Mouse (Mus musculus) forebrain, embryonic 16.5 days (tissue): ENCODE measurements around the gene Lins1. TPM values are rescaled to one million over a fixed set of nuclear protein-coding genes. Genes with fewer than 3 reads are reported as not detected.

Source experiments
- ATAC-seq: fragments of 200-750 bp; cut with Nextera tagmentation; 2 replicates; pipeline ENCODE4 v1.8.0; 2017; ENCODE audit warnings: mild to moderate bottlenecking, moderate library complexity
- H3K27ac ChIP-seq: fragments of 300-500 bp; sonication (generic); 2 replicates; pipeline ENCODE4 v1.5.1; 2014; ENCODE audit warnings: low read length, control low read depth
- H3K27me3 ChIP-seq: fragments of 300-500 bp; sonication (generic); replicated peaks from 2 replicates; pipeline ENCODE4 v1.6.1; 2014; ENCODE audit warnings: low read length; ENCODE audit not compliant: control insufficient read depth, insufficient read depth
- H3K36me3 ChIP-seq: fragments of 300-500 bp; sonication (generic); 2 replicates; pipeline ENCODE4 v1.6.1; 2014; ENCODE audit not compliant: control insufficient read depth, insufficient read depth
- H3K4me1 ChIP-seq: fragments of 300-500 bp; sonication (generic); replicated peaks from 2 replicates; pipeline ENCODE4 v1.6.1; 2014; ENCODE audit warnings: low read length; ENCODE audit not compliant: control insufficient read depth, insufficient read depth
- H3K4me2 ChIP-seq: fragments of 300-500 bp; sonication (generic); 2 replicates; pipeline ENCODE4 v1.6.1; 2014; ENCODE audit warnings: mild to moderate bottlenecking, low read length, control low read depth
- H3K4me3 ChIP-seq: fragments of 300-500 bp; sonication (generic); replicated peaks from 2 replicates; pipeline ENCODE4 v1.5.1; 2014; ENCODE audit warnings: mild to moderate bottlenecking, low read length, control low read depth
- H3K9ac ChIP-seq: fragments of 300-500 bp; sonication (generic); replicated peaks from 2 replicates; pipeline ENCODE4 v1.6.1; 2014; ENCODE audit warnings: low read depth, low read length, control low read depth
- H3K9me3 ChIP-seq: fragments of 300-500 bp; sonication (generic); 2 replicates; pipeline ENCODE4 v1.6.1; 2016; ENCODE audit warnings: low read length; ENCODE audit not compliant: control insufficient read depth
- WGBS: fragments of 180-500 bp; shearing (Covaris S2); extraction: QIAGEN DNeasy Blood & Tissue Kit; methylation state at CpG from one replicate; pipeline ENCODE4 v1.1.7; 2014; 5-methylcytosine and 5-hydroxymethylcytosine counted together
- polyA plus RNA-seq: library from polyadenylated mRNA; unstranded; fragments of >200 nt; fragmentation: Nextera tagmentation; extraction: Ambion mirVana; gene quantifications from 2 replicates; pipeline ENCODE4 v1.2.1, GENCODE M21; 2015

Gene Lins1
- polyA plus RNA-seq, 1 experiment from 2014 or later, result 24.5 TPM

DNA sequence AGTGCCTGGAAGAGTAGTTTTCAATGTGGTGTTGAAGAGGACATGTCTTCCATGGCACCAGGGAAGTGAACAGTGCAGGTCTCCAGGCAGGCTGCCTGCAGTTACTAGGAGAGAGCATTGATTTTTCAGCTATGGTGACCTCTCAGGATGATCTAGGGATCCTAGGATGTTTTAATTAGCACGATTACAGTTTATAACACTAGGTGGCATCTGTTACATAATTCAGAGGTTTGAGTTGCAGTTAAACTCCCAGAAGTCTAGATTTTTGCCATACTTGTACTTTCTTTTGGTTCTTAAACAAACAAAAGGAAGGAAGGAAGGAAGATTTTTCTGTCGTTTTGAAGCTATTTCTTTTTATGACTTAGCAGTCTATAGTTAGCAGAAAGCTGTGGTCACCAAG is 21.5 kb downstream of the Lins1 start:
- no peak overlapping the region for H3K4me3 ChIP-seq
- H3K4me2 ChIP-seq, result no peak overlapping the region
- H3K27ac ChIP-seq, result no peak overlapping the region
- H3K9me3 ChIP-seq, result no peaks in the 10 kb centered on the region
- no peaks in the 10 kb centered on the region for H3K27me3 ChIP-seq
- peaks cover 9% of the 10 kb centered on the region for H3K36me3 ChIP-seq
- H3K4me1 ChIP-seq, result no peaks in the 10 kb centered on the region
- H3K9ac ChIP-seq, result no peak overlapping the region
- 64% methylated on average over 2 of the region's 2 CpGs for WGBS
- no peak for ATAC-seq

DNA sequence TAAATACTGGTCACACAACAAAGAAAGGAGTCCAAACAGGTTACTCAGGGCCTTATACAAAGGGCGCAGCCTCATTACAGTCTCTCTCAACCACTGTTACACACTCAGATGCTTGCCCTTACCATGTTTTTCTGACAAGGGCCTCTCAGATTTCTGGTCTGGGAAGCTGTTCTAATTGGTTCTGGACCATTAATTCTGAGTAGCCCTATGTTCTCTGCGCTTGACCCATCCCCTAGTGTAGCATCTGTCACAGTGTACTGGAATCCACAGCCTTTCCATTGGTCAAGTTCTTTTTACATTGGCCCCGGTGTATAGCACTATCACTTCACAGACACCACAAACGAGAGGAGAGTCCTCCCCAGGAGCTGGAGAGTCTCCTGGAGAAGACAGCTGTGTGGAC is 34.8 kb downstream of the Lins1 start:
- ATAC-seq, result no peak

DNA sequence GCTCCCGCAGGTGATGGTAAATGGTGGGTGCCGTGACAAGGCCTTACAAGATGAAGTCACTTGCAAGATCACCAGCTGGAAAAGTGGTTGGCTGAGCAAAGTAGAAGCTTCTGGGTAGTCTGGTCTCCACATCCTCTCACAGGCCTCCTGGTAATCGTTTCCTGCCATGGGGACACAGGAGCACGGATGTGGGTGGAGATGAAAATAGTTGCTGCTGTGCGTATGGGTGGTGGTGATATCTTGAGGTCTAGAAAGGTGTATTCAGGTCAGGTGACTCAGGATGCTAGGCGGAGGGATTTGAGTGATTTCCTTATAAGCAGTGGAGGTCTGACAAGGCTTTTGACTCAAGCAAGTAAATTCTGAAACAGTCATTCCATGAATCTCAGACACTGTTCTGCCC is 35.3 kb downstream of the Lins1 start:
- Histone ChIP-seq H3K4me3 (no peak overlapping the region), H3K27me3 (no peaks in the 10 kb centered on the region), H3K4me2 (no peak overlapping the region), H3K36me3 (no peaks in the 10 kb centered on the region; the same call in 1 of the 2 replicates), H3K4me1 (no peaks in the 10 kb centered on the region), H3K9me3 (no peaks in the 10 kb centered on the region), H3K27ac (no peak overlapping the region), H3K9ac (no peak overlapping the region)
- 89% methylated on average over 6 of the region's 6 CpGs for WGBS
- no peak for ATAC-seq

More for the DNA sequence above, 34.8 kb downstream of the Lins1 start:
- no peaks in the 10 kb centered on the region for H3K27me3 ChIP-seq
- no peak overlapping the region for H3K27ac ChIP-seq
- H3K4me3 ChIP-seq, result no peak overlapping the region
- no peaks in the 10 kb centered on the region for H3K4me1 ChIP-seq
- WGBS, result 81% methylated on average over 4 of the region's 4 CpGs
- H3K4me2 ChIP-seq, result no peak overlapping the region
- no peaks in the 10 kb centered on the region for H3K9me3 ChIP-seq
- H3K9ac ChIP-seq, result no peak overlapping the region
- no peaks in the 10 kb centered on the region; the same call in 1 of the 2 replicates for H3K36me3 ChIP-seq

DNA sequence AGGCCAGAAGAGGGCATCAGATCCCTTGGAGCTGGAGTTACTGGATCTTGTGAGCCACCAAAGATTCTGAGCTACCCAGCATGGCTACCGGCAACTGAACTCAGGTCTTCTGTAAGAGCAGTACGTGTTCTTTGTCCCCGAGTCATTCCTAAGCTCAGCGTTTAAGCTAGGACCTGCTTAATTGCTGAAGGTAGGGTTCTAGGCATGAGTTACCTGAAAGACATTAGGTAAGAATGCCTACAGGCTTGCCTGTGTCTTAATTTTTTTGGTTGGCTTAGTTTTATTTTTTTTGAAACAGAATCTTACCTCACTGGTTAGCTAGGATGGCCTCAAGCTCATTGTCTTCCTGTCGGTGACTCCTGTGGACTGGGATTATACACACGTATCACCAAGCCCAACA is 38.4 kb downstream of the Lins1 start:
- no peaks in the 10 kb centered on the region; the same call in 1 of the 2 replicates for H3K36me3 ChIP-seq
- H3K4me2 ChIP-seq, result no peak overlapping the region
- no peaks in the 10 kb centered on the region for H3K9me3 ChIP-seq
- H3K4me3 ChIP-seq, result no peak overlapping the region
- no peak overlapping the region for H3K9ac ChIP-seq
- no peak overlapping the region for H3K27ac ChIP-seq
- H3K4me1 ChIP-seq, result no peaks in the 10 kb centered on the region
- ATAC-seq, result no peak
- H3K27me3 ChIP-seq, result no peaks in the 10 kb centered on the region
- 97% methylated on average over 6 of the region's 6 CpGs for WGBS

DNA sequence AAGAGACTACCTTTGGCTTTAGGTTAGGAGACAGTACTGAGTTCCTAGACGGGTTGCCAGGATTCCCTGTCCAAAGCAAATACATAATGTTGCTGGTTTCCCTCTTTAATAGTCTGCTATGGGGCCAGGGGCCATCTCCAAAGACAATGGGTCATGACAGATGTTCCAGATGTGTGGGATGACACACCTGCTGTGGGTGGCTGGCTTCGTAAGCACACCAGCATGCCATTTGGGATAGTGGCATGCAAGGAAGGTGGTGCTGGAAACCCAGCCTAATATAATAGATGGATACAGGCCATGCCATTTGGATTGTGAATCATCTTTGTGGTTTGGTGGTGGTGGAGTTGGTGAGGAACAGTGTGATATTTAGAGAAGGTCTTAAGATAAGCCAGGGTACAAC is 39.5 kb downstream of the Lins1 start:
- 91% methylated on average over 2 of the region's 2 CpGs for WGBS

DNA sequence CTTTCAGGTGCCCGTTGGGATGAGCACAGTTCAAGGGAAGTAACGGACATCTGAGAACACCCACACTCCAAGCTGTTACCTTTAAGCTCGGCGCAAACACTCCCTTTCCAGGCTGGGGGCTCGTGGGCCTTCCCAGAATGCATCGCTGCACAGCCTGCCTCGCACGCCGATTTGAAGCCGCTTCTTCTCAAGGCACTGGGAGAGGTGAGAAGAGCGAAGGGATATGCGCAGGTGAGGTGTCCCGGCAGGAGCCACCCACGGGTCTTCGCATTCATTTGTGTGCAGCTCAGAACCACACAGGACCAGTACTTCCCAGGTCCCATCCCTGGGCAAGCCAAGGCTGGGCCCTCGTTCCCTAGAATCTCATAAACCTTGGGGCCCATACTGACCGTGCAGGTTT is 43.7 kb downstream of the Lins1 start:
- H3K9me3 ChIP-seq, result no peaks in the 10 kb centered on the region
- no peak overlapping the region for H3K9ac ChIP-seq
- 94% methylated on average over 17 of the region's 17 CpGs for WGBS

More for the DNA sequence above, 39.5 kb downstream of the Lins1 start:
- Histone ChIP-seq H3K4me1 (no peaks in the 10 kb centered on the region), H3K4me2 (no peak overlapping the region), H3K4me3 (no peak overlapping the region), H3K27ac (no peak overlapping the region), H3K36me3 (no peaks in the 10 kb centered on the region; the same call in 1 of the 2 replicates), H3K27me3 (no peaks in the 10 kb centered on the region), H3K9ac (no peak overlapping the region), H3K9me3 (no peaks in the 10 kb centered on the region)
- ATAC-seq, result no peak

DNA sequence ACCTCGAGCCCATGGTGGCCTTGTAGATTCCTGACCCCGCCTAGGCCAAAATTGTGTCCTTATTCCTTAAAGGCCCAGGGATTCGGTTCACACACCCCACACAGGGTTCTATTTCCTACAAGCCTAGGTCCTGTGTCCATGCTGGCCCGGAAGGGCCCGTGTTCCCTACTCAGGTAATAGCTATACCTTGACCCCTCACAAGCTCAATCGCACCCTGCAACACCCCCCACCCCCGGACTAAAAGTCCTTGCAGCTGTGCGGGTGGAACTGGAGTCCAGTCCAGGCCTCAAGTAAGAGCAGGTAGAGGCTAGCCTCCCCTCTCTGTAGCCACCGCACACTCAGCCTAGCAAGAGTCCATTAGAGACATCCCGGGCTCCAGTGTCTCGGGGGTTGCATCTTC is 44.2 kb downstream of the Lins1 start:
- Histone ChIP-seq H3K4me3 (no peak overlapping the region), H3K27ac (no peak overlapping the region), H3K36me3 (no peaks in the 10 kb centered on the region), H3K9me3 (no peaks in the 10 kb centered on the region), H3K4me1 (no peaks in the 10 kb centered on the region), H3K27me3 (no peaks in the 10 kb centered on the region), H3K9ac (no peak overlapping the region), H3K4me2 (no peak overlapping the region)
- 95% methylated on average over 11 of the region's 11 CpGs for WGBS
- no peak for ATAC-seq

More for the DNA sequence above, 43.7 kb downstream of the Lins1 start:
- Histone ChIP-seq H3K4me1 (no peaks in the 10 kb centered on the region), H3K4me3 (no peak overlapping the region), H3K36me3 (no peaks in the 10 kb centered on the region), H3K27me3 (no peaks in the 10 kb centered on the region), H3K27ac (no peak overlapping the region), H3K4me2 (no peak overlapping the region)
- no peak for ATAC-seq

DNA sequence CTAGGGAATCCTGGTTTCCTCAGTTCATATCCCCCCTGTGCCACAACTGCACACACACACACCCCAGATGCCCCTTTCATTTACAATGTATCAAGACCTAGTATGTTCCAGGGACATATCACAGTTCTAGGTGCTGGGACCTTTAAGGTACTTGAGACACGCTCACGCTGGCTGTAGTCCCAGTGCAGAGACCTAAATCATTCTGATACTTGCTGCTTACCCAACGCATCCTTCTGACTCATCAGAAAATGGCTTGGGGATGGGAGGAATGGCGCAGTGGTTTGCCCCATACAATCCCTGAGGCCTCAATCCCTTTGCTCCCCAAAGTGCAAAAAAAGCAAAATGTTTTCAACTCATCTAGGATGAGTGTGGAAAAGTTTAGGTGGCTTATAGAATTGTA is 44.8 kb downstream of the Lins1 start:
- H3K9ac ChIP-seq, result no peak overlapping the region
- H3K27me3 ChIP-seq, result no peaks in the 10 kb centered on the region
- H3K27ac ChIP-seq, result no peak overlapping the region
- no peaks in the 10 kb centered on the region for H3K4me1 ChIP-seq
- no peaks in the 10 kb centered on the region for H3K36me3 ChIP-seq
- no peak overlapping the region for H3K4me3 ChIP-seq
- H3K4me2 ChIP-seq, result no peak overlapping the region
- WGBS, result 95% methylated on average over 4 of the region's 4 CpGs
- no peak for ATAC-seq
- H3K9me3 ChIP-seq, result no peaks in the 10 kb centered on the region

DNA sequence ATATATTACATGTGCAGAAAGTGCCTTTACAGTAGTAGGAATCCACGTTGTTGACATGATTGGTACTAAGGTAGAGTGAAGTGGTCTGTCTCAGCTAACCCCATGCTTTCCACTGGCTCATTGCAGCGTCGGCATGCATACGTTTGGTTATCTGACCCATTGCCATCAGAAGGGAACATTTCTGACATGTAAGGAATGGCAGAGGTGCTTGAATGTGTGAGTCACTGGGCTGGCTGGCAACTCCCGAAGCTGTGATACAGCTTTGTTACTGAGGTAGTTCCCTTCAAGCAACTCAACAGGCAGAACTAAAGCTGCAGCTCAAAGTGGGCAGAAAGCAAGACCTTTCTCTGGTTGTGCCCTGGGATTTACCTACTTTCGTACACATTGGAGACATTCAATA is 45.3 kb downstream of the Lins1 start:
- H3K4me2 ChIP-seq, result no peak overlapping the region
- ATAC-seq, result no peak
- H3K27me3 ChIP-seq, result no peaks in the 10 kb centered on the region
- H3K27ac ChIP-seq, result no peak overlapping the region
- H3K4me1 ChIP-seq, result no peaks in the 10 kb centered on the region
- H3K4me3 ChIP-seq, result no peak overlapping the region
- no peak overlapping the region for H3K9ac ChIP-seq
- WGBS, result 96% methylated on average over 6 of the region's 6 CpGs
- no peaks in the 10 kb centered on the region for H3K9me3 ChIP-seq
- no peaks in the 10 kb centered on the region for H3K36me3 ChIP-seq

DNA sequence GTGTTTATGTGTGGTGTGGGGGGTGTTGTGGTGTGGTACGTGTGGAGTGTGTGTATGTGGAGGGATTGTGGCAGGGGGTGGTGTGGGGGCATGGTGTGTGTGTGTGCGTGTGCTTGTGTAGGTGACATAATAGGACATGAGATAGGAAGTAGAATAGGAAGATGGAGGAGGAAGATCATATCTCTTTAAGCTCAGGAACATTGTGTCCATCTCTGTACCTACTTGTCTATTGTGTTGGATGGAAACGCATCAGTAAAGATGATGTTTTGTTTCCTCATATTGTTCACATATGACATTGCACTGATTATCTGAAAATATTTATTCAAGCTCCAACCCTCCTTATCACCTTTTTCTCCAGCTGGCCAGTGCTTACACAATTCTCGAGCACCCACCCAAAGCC is 47.7 kb downstream of the Lins1 start:
- 94% methylated on average over 4 of the region's 4 CpGs for WGBS
- no peak overlapping the region for H3K4me3 ChIP-seq
- no peak overlapping the region for H3K9ac ChIP-seq
- no peak overlapping the region for H3K4me2 ChIP-seq
- no peaks in the 10 kb centered on the region for H3K4me1 ChIP-seq
- no peaks in the 10 kb centered on the region for H3K27me3 ChIP-seq
- no peak overlapping the region for H3K27ac ChIP-seq
- no peaks in the 10 kb centered on the region for H3K36me3 ChIP-seq
- no peaks in the 10 kb centered on the region for H3K9me3 ChIP-seq
- no peak for ATAC-seq
